ENCODE assay signal across 8 mouse cellular contexts in genomic region chr5:136863961-136864674, GRCm38 (mm10). TPM values are rescaled to one million over a fixed set of nuclear protein-coding genes. Genes with fewer than 3 reads are reported as not detected.
DNase-seq lines count a peak whose midpoint lies in the region; ATAC-seq and TF ChIP-seq lines count a peak whose summit lies in the region.

No protein-coding gene starts in this region.

- no peak overlapping the region for H3K4me3 ChIP-seq in lung, adult 2 months (replicated peaks; ENCODE audit: extremely low read depth, low read depth, low read length)
- no peak overlapping the region for H3K4me3 ChIP-seq in forebrain, postnatal 0 days (ENCODE audit: low read depth, low read length)

- no peaks in the 10 kb centered on the region for H3K9me3 ChIP-seq in forebrain, postnatal 0 days (ENCODE audit: low read length)

- peak; percentile 16 to 20 for DNase-seq in lung, adult 18-20 months
- no peak for DNase-seq in lung, adult 2 months
- DNase-seq in forebrain, postnatal 0 days: peak; percentile 39
- DNase-seq in heart, postnatal 4 days: peak; percentile 73
- peak; percentile 58 to 71 for DNase-seq in kidney, postnatal 25 days
- peak; percentile 55 for DNase-seq in lung, postnatal 25 days (ENCODE audit: low spot score)
- peak; percentile 45 for DNase-seq in skeletal muscle tissue, adult 2 months (ENCODE audit: low read depth, low spot score)
- DNase-seq in cerebellum, adult 11-12 months: no peak

- H3K27me3 ChIP-seq in forebrain, postnatal 0 days (ENCODE audit: insufficient read depth, low read length): no peaks in the 10 kb centered on the region

- no peak for TF ChIP-seq POLR2A in lung, adult 2 months (IDR thresholded peaks at IDR 0.05; ENCODE audit: borderline replicate concordance, extremely low read depth, low read depth, low read length)

- no peak overlapping the region for H3K27ac ChIP-seq in forebrain, postnatal 0 days (ENCODE audit: low read depth, low read length)

- no peak overlapping the region; the same call in 1 of the 2 replicates for H3K9ac ChIP-seq in forebrain, postnatal 0 days

- H3K4me2 ChIP-seq in forebrain, postnatal 0 days (ENCODE audit: low read depth): no peak overlapping the region

- H3K36me3 ChIP-seq in forebrain, postnatal 0 days (ENCODE audit: insufficient read depth): no peaks in the 10 kb centered on the region

- TF ChIP-seq CTCF in lung, adult 2 months (IDR thresholded peaks at IDR 0.05; ENCODE audit: insufficient read depth, low read length): no peak
- TF ChIP-seq CTCF in forebrain, postnatal 0 days (IDR thresholded peaks at IDR 0.05; ENCODE audit: low read depth): no peak

- peak; percentile 73 for ATAC-seq in forebrain, postnatal 0 days

- 11% methylated on average over 14 of the region's 14 CpGs for WGBS in lung, adult 2 months
- 22% methylated on average over 14 of the region's 14 CpGs for WGBS in forebrain, postnatal 0 days

- no peaks in the 10 kb centered on the region for H3K4me1 ChIP-seq in lung, adult 2 months (ENCODE audit: control insufficient read depth, insufficient read depth, low read length)
- peaks cover 8% of the 10 kb centered on the region; the same call in 1 of the 2 replicates for H3K4me1 ChIP-seq in forebrain, postnatal 0 days (ENCODE audit: insufficient read depth)

RNA-seq across cellular contexts. Expression of gene Col26a1, which starts 18.9 kb away (rescaled TPM):
- 1.5 and 2.0 TPM in 2 replicates for polyA plus RNA-seq in lung, adult 2 months (2012; rRNA removed)
- 39.9 and 43.7 TPM in 2 replicates for total RNA-seq in forebrain, postnatal 0 days (2014; rRNA removed)
- polyA plus RNA-seq in forebrain, postnatal 0 days (2015; fragmentation: Nextera tagmentation; extraction: Ambion mirVana): 24.3 and 27.1 TPM in 2 replicates
- total RNA-seq in heart, postnatal 4 days (2021): 10 to 100 TPM; 10.7 to 11.4 TPM

RNA-seq across cellular contexts. Expression of gene Ift22, which starts 43.8 kb away (rescaled TPM):
- 10.8 and 13.4 TPM in 2 replicates for polyA plus RNA-seq in lung, adult 2 months (2012; rRNA removed)
- total RNA-seq in forebrain, postnatal 0 days (2014; rRNA removed): 30.7 and 35.9 TPM in 2 replicates
- polyA plus RNA-seq in forebrain, postnatal 0 days (2015; fragmentation: Nextera tagmentation; extraction: Ambion mirVana): 125 and 134 TPM in 2 replicates
- total RNA-seq in heart, postnatal 4 days (2021): 10 to 100 TPM; 14.2 to 14.3 TPM

Comparison
In these comparisons a context has a peak if more than half of its experiments do, and no peak if none do; other contexts are left out.
1. DNase-seq: peak in lung, adult 18-20 months (2 of 2), forebrain, postnatal 0 days (single experiment), heart, postnatal 4 days (single experiment), kidney, postnatal 25 days (2 of 2), lung, postnatal 25 days (single experiment) and skeletal muscle tissue, adult 2 months (single experiment); none in lung, adult 2 months (single experiment) and cerebellum, adult 11-12 months (single experiment).